Mouse (Mus musculus) Patski (cell line): ENCODE measurements around the gene Disc1. TPM values are rescaled to one million over a fixed set of nuclear protein-coding genes. Genes with fewer than 3 reads are reported as not detected.

Experiments
- ATAC-seq: fragments of 100-300 bp; one replicate; pipeline ENCODE4 v1.8.0; 2021
- CTCF ChIA-PET: fragments of 350-600 bp; sonication (Branson Sonifier 250); formaldehyde crosslinking; loops from one replicate; lab custom pipeline; 2022; ENCODE audit warnings: inconsistent platforms; lab: Charles Lee
- POLR2A ChIA-PET: fragments of 350-600 bp; sonication (Branson Sonifier 250); formaldehyde crosslinking; loops from one replicate; lab custom pipeline; 2022; ENCODE audit warnings: antibody characterized with exemption, inconsistent platforms; lab: Charles Lee
- DNase-seq: peaks from one replicate; pipeline ENCODE4 v3.0.0-alpha.2; 2011; ENCODE audit warnings: low read depth, low spot score
- H3K27me3 ChIP-seq: fragments of 371-371 bp; one replicate; pipeline ENCODE4 v1.5.1; 2021
- CTCF ChIP-seq: fragments of 100-300 bp; IDR thresholded peaks from one replicate; pipeline ENCODE4 v1.5.1; 2021
- in situ Hi-C: fragments of 300-500 bp; cut with MboI; formaldehyde crosslinking; loops from 3 replicates; pipeline ENCODE4 v1.11.1; 2018; ENCODE audit warnings: low pct_unique_long_range_greater_than_20kb, mixed read lengths
- polyA plus RNA-seq: library from polyadenylated mRNA; unstranded; gene quantifications from one replicate; pipeline ENCODE4 v1.2.3, GENCODE M21; 2021

The Disc1 gene
- polyA plus RNA-seq, 1 experiment from 2014 or later: 0.06 TPM

GRCm38 (mm10) chr8:125226989-125227624 is 173.1 kb downstream of the Disc1 start:
- POLR2A ChIA-PET: no interaction called here
- CTCF ChIA-PET: interaction anchor here (1.7 kb wide), 1 partner anchor 10 kb away, joined by 4 read pairs; no protein-coding TSS in a partner anchor
- H3K27me3 ChIP-seq: no peaks in the 10 kb centered on the region
- ATAC-seq (no peak), DNase-seq (no peak)
- in situ Hi-C loops: no loop called here
- TF ChIP-seq CTCF: no peak

GRCm38 (mm10) chr8:125230526-125231131 is 176.6 kb downstream of the Disc1 start:
- CTCF ChIA-PET: no interaction called here
- POLR2A ChIA-PET: no interaction called here
- DNase-seq (no peak), ATAC-seq (no peak)
- TF ChIP-seq CTCF: no peak
- H3K27me3 ChIP-seq: no peaks in the 10 kb centered on the region
- in situ Hi-C loops: no loop called here

- in situ Hi-C loops: no loop called here
- ChIA-PET POLR2A (no interaction called here), CTCF (interaction anchor here (0.9 kb wide), 1 partner anchor 47 kb away, joined by 3 read pairs; no protein-coding TSS in a partner anchor)
- ATAC-seq (no peak), DNase-seq (no peak)
- no peaks in the 10 kb centered on the region for H3K27me3 ChIP-seq
- TF ChIP-seq CTCF: no peak
Measured at GRCm38 (mm10) chr8:125232724-125233123, 178.7 kb downstream of the Disc1 start.

GRCm38 (mm10) chr8:125235898-125236835 is 182.2 kb downstream of the Disc1 start:
- ChIA-PET POLR2A (no interaction called here), CTCF (interaction anchor here (0.9 kb wide), 1 partner anchor 15 kb away, joined by 3 read pairs; no protein-coding TSS in a partner anchor)
- H3K27me3 ChIP-seq: no peaks in the 10 kb centered on the region
- no peak for TF ChIP-seq CTCF
- no peak for ATAC-seq
- in situ Hi-C loops: no loop called here
- no peak for DNase-seq

GRCm38 (mm10) chr8:125240763-125241162 is 186.8 kb downstream of the Disc1 start:
- TF ChIP-seq CTCF: no peak
- no peaks in the 10 kb centered on the region for H3K27me3 ChIP-seq
- ChIA-PET CTCF (no interaction called here), POLR2A (interaction anchor here (0.6 kb wide), 1 partner anchor 11 kb away, joined by 3 read pairs; no protein-coding TSS in a partner anchor)
- ATAC-seq: no peak
- no peak for DNase-seq
- in situ Hi-C loops: loop anchor here (10.0 kb wide), 1 partner anchor 324 kb away; the partner anchor contains the start of gene Sipa1l2

- CTCF ChIA-PET: no interaction called here
- DNase-seq (peak; percentile 46), ATAC-seq (no peak)
- in situ Hi-C loops: loop anchor here (10.0 kb wide), 1 partner anchor 322 kb away; the partner anchor contains the start of gene Sipa1l2
- no peaks in the 10 kb centered on the region for H3K27me3 ChIP-seq
- POLR2A ChIA-PET: interaction anchor here (0.6 kb wide), 1 partner anchor 205 kb away, joined by 3 read pairs; no protein-coding TSS in a partner anchor
- TF ChIP-seq CTCF: no peak
Measured at GRCm38 (mm10) chr8:125242382-125242781, 188.4 kb downstream of the Disc1 start.

- ChIA-PET CTCF (no interaction called here), POLR2A (interaction anchor here (0.6 kb wide), 1 partner anchor 205 kb away, joined by 3 read pairs; no protein-coding TSS in a partner anchor)
- DNase-seq (peak; percentile 51), ATAC-seq (no peak)
- no peak for TF ChIP-seq CTCF
- in situ Hi-C loops: loop anchor here (10.0 kb wide), 1 partner anchor 322 kb away; the partner anchor contains the start of gene Sipa1l2
- H3K27me3 ChIP-seq: no peaks in the 10 kb centered on the region
Measured at GRCm38 (mm10) chr8:125242921-125243320, 188.9 kb downstream of the Disc1 start.

- CTCF ChIA-PET: no interaction called here
- DNase-seq: no peak
- POLR2A ChIA-PET: no interaction called here
- in situ Hi-C loops: loop anchor here (10.0 kb wide), 1 partner anchor 318 kb away; the partner anchor contains the start of gene Sipa1l2
- TF ChIP-seq CTCF: no peak
- no peaks in the 10 kb centered on the region for H3K27me3 ChIP-seq
- no peak for ATAC-seq
Measured at GRCm38 (mm10) chr8:125246737-125247292, 192.8 kb downstream of the Disc1 start.

GRCm38 (mm10) chr8:125247349-125247748 is 193.4 kb downstream of the Disc1 start:
- no peak for DNase-seq
- no peak for ATAC-seq
- TF ChIP-seq CTCF: no peak
- no peaks in the 10 kb centered on the region for H3K27me3 ChIP-seq
- ChIA-PET POLR2A (no interaction called here), CTCF (no interaction called here)
- in situ Hi-C loops: loop anchor here (10.0 kb wide), 1 partner anchor 317 kb away; the partner anchor contains the start of gene Sipa1l2

- in situ Hi-C loops: no loop called here
- no peaks in the 10 kb centered on the region for H3K27me3 ChIP-seq
- DNase-seq: no peak
- CTCF ChIA-PET: no interaction called here
- POLR2A ChIA-PET: no interaction called here
- ATAC-seq: no peak
- no peak for TF ChIP-seq CTCF
Measured at GRCm38 (mm10) chr8:125252946-125253345, 199.0 kb downstream of the Disc1 start.
